Mouse (Mus musculus): ENCODE data around the gene Pex11g. TPM values are rescaled to one million over a fixed set of nuclear protein-coding genes. Genes with fewer than 3 reads are reported as not detected.

Gene Pex11g
- polyA plus RNA-seq, 1 experiment from 2014 or later, result 1.9 TPM

DNA sequence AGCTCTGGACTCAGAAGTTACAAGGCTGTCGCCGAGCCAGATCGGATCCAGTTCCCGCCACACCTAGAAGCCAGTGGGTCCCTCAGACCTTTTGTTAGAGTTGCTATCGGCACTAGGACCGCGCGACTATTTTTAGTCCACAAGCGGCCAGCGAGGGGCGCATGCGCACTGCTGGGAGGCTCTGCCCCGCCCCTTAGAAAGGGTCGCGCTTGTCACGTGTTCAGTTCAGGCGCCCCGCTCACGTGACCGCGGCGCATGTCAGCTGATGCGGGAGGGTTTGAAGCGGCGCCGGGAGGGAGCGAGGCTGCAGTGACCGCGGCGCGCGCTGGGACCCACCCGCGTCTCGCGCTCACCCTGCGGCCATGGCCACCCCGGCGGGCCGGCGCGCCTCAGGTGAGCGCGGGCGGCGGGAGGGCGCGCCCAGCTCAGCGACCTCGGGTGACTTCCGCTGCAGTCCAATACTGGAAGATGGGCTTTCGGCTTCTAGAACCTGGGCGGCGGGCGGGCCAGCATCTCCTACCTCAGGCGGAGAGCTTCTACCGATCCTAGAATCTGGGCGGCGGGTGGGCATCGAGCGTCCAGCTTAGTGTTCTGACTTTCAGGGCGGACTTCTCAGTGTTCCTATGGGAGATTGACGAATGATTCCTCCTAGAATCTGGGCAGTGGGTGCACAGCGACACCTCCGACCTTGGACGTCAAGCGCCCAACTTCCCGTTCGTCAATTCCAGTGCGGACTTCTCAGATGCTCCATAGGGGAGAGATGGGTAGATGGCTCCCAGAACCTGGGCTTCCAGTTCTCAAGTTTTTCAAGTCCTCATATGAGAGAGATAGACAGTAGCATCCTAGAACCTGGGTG lies 33.0 kb upstream of the Pex11g start, which contains the start of gene Mcoln1:
Mcoln1 (plus strand) TSS at position 223 of the 856 bp plus-strand sequence.
- Histone ChIP-seq H3K9ac (ENCODE audit: low read length) (peak within 1 kb of the TSS; percentile 90), H3K27me3 (replicated peaks; ENCODE audit: control insufficient read depth, insufficient read depth, low read length) (no peaks in the 10 kb centered on the region), H3K27ac (ENCODE audit: low read depth, low read length) (peak within 1 kb of the TSS; percentile 85), H3K4me1 (ENCODE audit: control insufficient read depth, insufficient read depth, low read length) (peaks cover 9% of the 10 kb centered on the region), H3K4me3 (ENCODE audit: low read depth, low read length) (peak within 1 kb of the TSS; percentile 81), H3K9me3 (replicated peaks; ENCODE audit: control insufficient read depth, low read length) (no peaks in the 10 kb centered on the region), H3K4me2 (ENCODE audit: low read length) (peak within 1 kb of the TSS; percentile 92), H3K36me3 (ENCODE audit: control insufficient read depth, insufficient read depth, low read length) (peaks cover 27% of the 10 kb centered on the region)
- 0% methylated on average over 70 of the region's 70 CpGs for WGBS
- peak; percentile 92 for ATAC-seq
- DNase-seq (ENCODE audit: low spot score), result peak; percentile 99

DNA sequence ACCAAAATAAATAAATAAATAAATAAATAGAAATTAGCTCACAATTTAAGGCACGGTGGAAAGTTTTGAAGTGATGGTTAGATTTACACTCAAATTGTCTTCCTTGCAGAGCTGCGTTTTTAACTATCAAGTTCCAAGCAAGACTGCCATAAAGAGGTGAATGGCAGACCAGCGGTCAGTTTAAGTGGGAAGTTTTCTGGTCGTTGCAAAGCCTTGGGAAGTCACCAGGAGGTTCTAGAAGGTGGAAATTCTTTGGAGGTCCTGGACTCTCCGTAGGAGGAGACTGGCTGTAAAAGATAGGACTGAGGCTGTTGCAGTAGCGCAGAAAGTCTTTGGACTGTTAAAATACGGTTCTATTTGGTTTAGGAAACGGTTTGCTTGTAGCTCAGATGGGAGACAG lies 32.3 kb upstream of the Pex11g start:
- Histone ChIP-seq H3K27ac (ENCODE audit: low read depth, low read length) (peak overlapping the region; percentile 85), H3K9ac (ENCODE audit: low read length) (peak overlapping the region; percentile 90), H3K4me3 (ENCODE audit: low read depth, low read length) (peak overlapping the region; percentile 81), H3K36me3 (ENCODE audit: control insufficient read depth, insufficient read depth, low read length) (peaks cover 31% of the 10 kb centered on the region), H3K4me2 (ENCODE audit: low read length) (peak overlapping the region; percentile 77), H3K4me1 (ENCODE audit: control insufficient read depth, insufficient read depth, low read length) (peaks cover 9% of the 10 kb centered on the region), H3K9me3 (replicated peaks; ENCODE audit: control insufficient read depth, low read length) (no peaks in the 10 kb centered on the region), H3K27me3 (replicated peaks; ENCODE audit: control insufficient read depth, insufficient read depth, low read length) (no peaks in the 10 kb centered on the region)
- DNase-seq (ENCODE audit: low spot score) (no peak), ATAC-seq (no peak)
- 7% methylated on average over 8 of the region's 8 CpGs for WGBS

DNA sequence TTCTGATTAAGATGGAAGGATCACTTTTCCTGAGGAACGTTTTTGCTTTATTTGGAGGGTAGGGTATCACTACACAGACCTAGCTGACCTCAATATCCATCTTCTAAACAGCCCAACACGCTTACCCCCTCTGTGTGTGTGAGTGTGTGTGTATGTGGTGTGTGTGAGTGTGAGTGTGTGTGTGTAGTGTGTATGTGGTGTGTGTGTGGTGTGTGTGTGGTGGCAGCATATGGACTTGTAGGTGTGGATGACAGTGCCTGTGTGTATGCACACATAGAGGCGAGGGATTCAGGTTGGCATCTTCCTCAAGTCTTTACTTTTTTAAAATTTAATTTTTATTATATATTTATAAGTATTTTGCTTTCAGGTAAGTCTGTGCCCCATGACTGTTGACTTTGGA lies 31.1 kb upstream of the Pex11g start:
- ATAC-seq, result no peak
- 82% methylated on average over 3 of the region's 3 CpGs for WGBS

DNA sequence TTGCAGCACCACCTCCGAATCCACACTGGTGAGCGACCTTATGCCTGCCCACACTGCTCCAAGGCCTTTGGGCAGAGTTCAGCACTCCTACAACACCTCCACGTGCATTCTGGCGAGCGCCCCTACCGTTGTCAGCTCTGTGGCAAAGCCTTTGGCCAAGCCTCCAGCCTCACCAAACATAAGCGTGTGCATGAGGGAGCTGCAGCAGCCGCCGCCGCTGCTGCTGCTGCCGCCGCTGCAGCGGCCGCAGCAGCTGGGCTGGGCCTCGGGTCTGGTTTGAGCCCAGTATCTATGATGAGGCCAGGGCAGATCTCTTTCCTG lies 28.9 kb upstream of the Pex11g start:
- Histone ChIP-seq H3K27ac (ENCODE audit: low read depth, low read length) (no peak overlapping the region), H3K36me3 (ENCODE audit: control insufficient read depth, insufficient read depth, low read length) (peaks cover 34% of the 10 kb centered on the region), H3K4me2 (ENCODE audit: low read length) (no peak overlapping the region), H3K27me3 (replicated peaks; ENCODE audit: control insufficient read depth, insufficient read depth, low read length) (no peaks in the 10 kb centered on the region), H3K4me3 (ENCODE audit: low read depth, low read length) (no peak overlapping the region), H3K9ac (ENCODE audit: low read length) (no peak overlapping the region), H3K4me1 (ENCODE audit: control insufficient read depth, insufficient read depth, low read length) (peaks cover 12% of the 10 kb centered on the region), H3K9me3 (replicated peaks; ENCODE audit: control insufficient read depth, low read length) (no peaks in the 10 kb centered on the region)
- 92% methylated on average over 11 of the region's 15 CpGs for WGBS
- ATAC-seq (no peak), DNase-seq (ENCODE audit: low spot score) (no peak)

More for the DNA sequence above, 31.1 kb upstream of the Pex11g start:
- Histone ChIP-seq H3K4me1 (ENCODE audit: control insufficient read depth, insufficient read depth, low read length) (peaks cover 15% of the 10 kb centered on the region), H3K4me3 (ENCODE audit: low read depth, low read length) (no peak overlapping the region), H3K4me2 (ENCODE audit: low read length) (no peak overlapping the region), H3K9ac (ENCODE audit: low read length) (no peak overlapping the region), H3K36me3 (ENCODE audit: control insufficient read depth, insufficient read depth, low read length) (peaks cover 34% of the 10 kb centered on the region), H3K27ac (ENCODE audit: low read depth, low read length) (no peak overlapping the region), H3K9me3 (replicated peaks; ENCODE audit: control insufficient read depth, low read length) (no peaks in the 10 kb centered on the region), H3K27me3 (replicated peaks; ENCODE audit: control insufficient read depth, insufficient read depth, low read length) (no peaks in the 10 kb centered on the region)
- no peak for DNase-seq (ENCODE audit: low spot score)

- DNase-seq (ENCODE audit: low spot score) (no peak), ATAC-seq (no peak)
- Histone ChIP-seq H3K9me3 (replicated peaks; ENCODE audit: control insufficient read depth, low read length) (no peaks in the 10 kb centered on the region), H3K27me3 (replicated peaks; ENCODE audit: control insufficient read depth, insufficient read depth, low read length) (no peaks in the 10 kb centered on the region), H3K9ac (ENCODE audit: low read length) (no peak overlapping the region), H3K4me3 (ENCODE audit: low read depth, low read length) (no peak overlapping the region), H3K36me3 (ENCODE audit: control insufficient read depth, insufficient read depth, low read length) (peaks cover 34% of the 10 kb centered on the region), H3K4me2 (ENCODE audit: low read length) (no peak overlapping the region), H3K4me1 (ENCODE audit: control insufficient read depth, insufficient read depth, low read length) (peaks cover 7% of the 10 kb centered on the region; the same call in 1 of the 2 replicates), H3K27ac (ENCODE audit: low read depth, low read length) (no peak overlapping the region)
- 96% methylated on average over 44 of the region's 44 CpGs for WGBS
Measured at GRCm38 (mm10) chr8:3495578-3496427, 28.3 kb upstream of the Pex11g start.

DNA sequence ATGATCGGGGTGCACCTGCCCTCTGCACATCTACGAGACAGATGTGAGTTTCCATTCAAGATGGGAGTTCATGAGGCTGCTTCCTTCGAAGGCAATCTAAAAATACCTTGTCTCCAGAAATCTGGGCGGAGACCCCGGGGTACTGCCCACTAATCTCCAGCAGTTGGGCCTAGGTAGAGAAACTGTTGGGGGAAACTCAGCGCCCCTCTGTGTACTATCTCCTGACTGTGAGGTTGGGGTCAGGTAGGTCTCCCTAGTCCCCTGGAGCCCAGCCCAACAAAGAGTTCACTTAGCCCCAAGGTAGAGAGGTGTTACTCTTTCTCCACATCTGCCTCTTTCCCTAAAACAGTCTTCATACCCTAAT lies 26.3 kb upstream of the Pex11g start:
- Histone ChIP-seq H3K27me3 (replicated peaks; ENCODE audit: control insufficient read depth, insufficient read depth, low read length) (no peaks in the 10 kb centered on the region), H3K36me3 (ENCODE audit: control insufficient read depth, insufficient read depth, low read length) (peaks cover 34% of the 10 kb centered on the region), H3K4me3 (ENCODE audit: low read depth, low read length) (peak overlapping the region; percentile 90), H3K9ac (ENCODE audit: low read length) (peak overlapping the region; percentile 99), H3K4me2 (ENCODE audit: low read length) (peak overlapping the region; percentile 78), H3K27ac (ENCODE audit: low read depth, low read length) (peak overlapping the region; percentile 91; the same call in 1 of the 2 replicates), H3K4me1 (ENCODE audit: control insufficient read depth, insufficient read depth, low read length) (peaks cover 6% of the 10 kb centered on the region; the same call in 1 of the 2 replicates), H3K9me3 (replicated peaks; ENCODE audit: control insufficient read depth, low read length) (no peaks in the 10 kb centered on the region)
- DNase-seq (ENCODE audit: low spot score) (peak; percentile 12), ATAC-seq (peak; percentile 4; the same call in 1 of the 2 replicates)
- 37% methylated on average over 6 of the region's 6 CpGs for WGBS

GRCm38 (mm10) chr8:3492901-3493844 lies 25.7 kb upstream of the Pex11g start, which contains the start of gene Zfp358:
Gene Zfp358, plus strand, starts transcription at chr8:3493138.
- H3K4me1 ChIP-seq (ENCODE audit: control insufficient read depth, insufficient read depth, low read length), result peaks cover 6% of the 10 kb centered on the region; the same call in 1 of the 2 replicates
- H3K4me2 ChIP-seq (ENCODE audit: low read length), result peak within 1 kb of the TSS; percentile 78
- WGBS, result under 1% methylated on average over 48 of the region's 64 CpGs
- peak; percentile 88 for DNase-seq (ENCODE audit: low spot score)
- H3K27ac ChIP-seq (ENCODE audit: low read depth, low read length), result peak within 1 kb of the TSS; percentile 91
- peak within 1 kb of the TSS; percentile 90 for H3K4me3 ChIP-seq (ENCODE audit: low read depth, low read length)
- H3K36me3 ChIP-seq (ENCODE audit: control insufficient read depth, insufficient read depth, low read length), result peaks cover 34% of the 10 kb centered on the region
- no peaks in the 10 kb centered on the region for H3K9me3 ChIP-seq (replicated peaks; ENCODE audit: control insufficient read depth, low read length)
- ATAC-seq, result peak; percentile 95
- no peaks in the 10 kb centered on the region for H3K27me3 ChIP-seq (replicated peaks; ENCODE audit: control insufficient read depth, insufficient read depth, low read length)
- H3K9ac ChIP-seq (ENCODE audit: low read length), result peak within 1 kb of the TSS; percentile 99

DNA sequence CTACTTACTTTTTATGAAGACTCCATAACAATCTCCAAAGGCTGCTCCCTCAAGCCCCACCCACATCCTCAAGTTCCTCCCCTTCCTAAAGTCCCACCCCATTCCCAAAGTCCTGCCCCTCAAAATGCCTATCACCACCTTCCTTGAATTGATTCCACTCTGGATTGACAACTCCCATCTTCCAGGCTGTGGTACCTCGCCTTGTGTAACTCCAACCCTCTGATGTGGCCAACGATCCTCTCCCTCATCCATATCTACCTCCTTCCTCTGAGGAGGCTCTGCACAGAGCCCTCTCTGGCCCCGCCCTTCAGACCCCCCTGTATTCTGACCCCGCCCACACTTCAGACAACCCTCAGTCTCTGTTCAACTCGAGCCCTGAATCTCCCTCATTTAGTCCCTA lies 17.7 kb upstream of the Pex11g start:
- Histone ChIP-seq H3K27me3 (replicated peaks; ENCODE audit: control insufficient read depth, insufficient read depth, low read length) (no peaks in the 10 kb centered on the region), H3K4me2 (ENCODE audit: low read length) (no peak overlapping the region), H3K4me1 (ENCODE audit: control insufficient read depth, insufficient read depth, low read length) (no peaks in the 10 kb centered on the region), H3K4me3 (ENCODE audit: low read depth, low read length) (no peak overlapping the region), H3K9ac (ENCODE audit: low read length) (no peak overlapping the region), H3K9me3 (replicated peaks; ENCODE audit: control insufficient read depth, low read length) (no peaks in the 10 kb centered on the region), H3K27ac (ENCODE audit: low read depth, low read length) (no peak overlapping the region), H3K36me3 (ENCODE audit: control insufficient read depth, insufficient read depth, low read length) (no peaks in the 10 kb centered on the region)
- DNase-seq (ENCODE audit: low spot score) (no peak), ATAC-seq (no peak)
- 32% methylated on average over 5 of the region's 5 CpGs for WGBS

All from forebrain, embryonic 14.5 days (tissue).